Comparison of ENCODE assay signal across 8 mouse cellular contexts in genomic region chr9:120830526-120830925, GRCm38 (mm10).
DNase-seq lines count a peak whose midpoint lies in the region; ATAC-seq lines count a peak whose summit lies in the region.

No protein-coding gene starts in this region.

- no peaks in the 10 kb centered on the region for H3K27me3 ChIP-seq in forebrain, embryonic 15.5 days
- H3K27me3 ChIP-seq in forebrain, embryonic 13.5 days, result no peaks in the 10 kb centered on the region
- no peaks in the 10 kb centered on the region for H3K27me3 ChIP-seq in midbrain, embryonic 15.5 days (replicated peaks)
- no peaks in the 10 kb centered on the region for H3K27me3 ChIP-seq in forebrain, embryonic 11.5 days (ENCODE audit: control insufficient read depth, insufficient read depth, low read length)

- no peak overlapping the region for H3K9ac ChIP-seq in forebrain, embryonic 15.5 days (replicated peaks)
- no peak overlapping the region for H3K9ac ChIP-seq in forebrain, embryonic 13.5 days
- H3K9ac ChIP-seq in midbrain, embryonic 15.5 days, result no peak overlapping the region
- H3K9ac ChIP-seq in forebrain, embryonic 11.5 days (ENCODE audit: low read length), result no peak overlapping the region

- peak; percentile 50 to 61 for DNase-seq in urinary bladder, adult 18-20 months (ENCODE audit: low spot score in 2 of 2)
- no peak for DNase-seq in urinary bladder, adult 2 months (ENCODE audit: low spot score)
- DNase-seq in gastrocnemius, postnatal 4 days (ENCODE audit: low spot score in 2 of 2), result peak; percentile 22 to 78
- peak; percentile 65 for DNase-seq in lung, postnatal 14 days
- DNase-seq in forebrain, embryonic 11.5 days (ENCODE audit: low spot score), result no peak

- 54% methylated on average over 5 of the region's 5 CpGs for WGBS in forebrain, embryonic 15.5 days
- WGBS in forebrain, embryonic 13.5 days, result 59% methylated on average over 5 of the region's 5 CpGs
- WGBS in midbrain, embryonic 15.5 days, result 64% methylated on average over 5 of the region's 5 CpGs
- 89% methylated on average over 5 of the region's 5 CpGs for WGBS in forebrain, embryonic 11.5 days

- H3K27ac ChIP-seq in forebrain, embryonic 15.5 days (replicated peaks), result no peak overlapping the region
- H3K27ac ChIP-seq in forebrain, embryonic 13.5 days, result no peak overlapping the region
- no peak overlapping the region for H3K27ac ChIP-seq in midbrain, embryonic 15.5 days
- H3K27ac ChIP-seq in forebrain, embryonic 11.5 days (ENCODE audit: low read depth, low read length), result no peak overlapping the region

- H3K4me2 ChIP-seq in forebrain, embryonic 15.5 days (replicated peaks), result no peak overlapping the region
- H3K4me2 ChIP-seq in forebrain, embryonic 13.5 days, result no peak overlapping the region
- H3K4me2 ChIP-seq in midbrain, embryonic 15.5 days, result no peak overlapping the region
- no peak overlapping the region for H3K4me2 ChIP-seq in forebrain, embryonic 11.5 days (ENCODE audit: low read depth, low read length, severe bottlenecking)

- no peak overlapping the region for H3K4me3 ChIP-seq in forebrain, embryonic 15.5 days
- no peak overlapping the region for H3K4me3 ChIP-seq in forebrain, embryonic 13.5 days
- H3K4me3 ChIP-seq in midbrain, embryonic 15.5 days, result no peak overlapping the region
- no peak overlapping the region for H3K4me3 ChIP-seq in forebrain, embryonic 11.5 days (ENCODE audit: low read depth, low read length)

- H3K9me3 ChIP-seq in forebrain, embryonic 15.5 days, result no peaks in the 10 kb centered on the region
- H3K9me3 ChIP-seq in forebrain, embryonic 13.5 days (replicated peaks), result no peaks in the 10 kb centered on the region
- no peaks in the 10 kb centered on the region for H3K9me3 ChIP-seq in midbrain, embryonic 15.5 days
- H3K9me3 ChIP-seq in forebrain, embryonic 11.5 days (ENCODE audit: control insufficient read depth, low read length), result no peaks in the 10 kb centered on the region

- H3K4me1 ChIP-seq in forebrain, embryonic 15.5 days, result 0 out of 2 replicates have a peak, but pooled peaks cover 3% of the 10 kb centered on the region
- peaks cover 6% of the 10 kb centered on the region; the same call in 1 of the 2 replicates for H3K4me1 ChIP-seq in forebrain, embryonic 13.5 days
- H3K4me1 ChIP-seq in midbrain, embryonic 15.5 days, result peaks cover 3% of the 10 kb centered on the region; the same call in 1 of the 2 replicates
- no peaks in the 10 kb centered on the region for H3K4me1 ChIP-seq in forebrain, embryonic 11.5 days (replicated peaks; ENCODE audit: control insufficient read depth, insufficient read depth, low read length)

- no peaks in the 10 kb centered on the region for H3K36me3 ChIP-seq in forebrain, embryonic 15.5 days
- no peaks in the 10 kb centered on the region for H3K36me3 ChIP-seq in forebrain, embryonic 13.5 days (ENCODE audit: poor library complexity, severe bottlenecking)
- H3K36me3 ChIP-seq in midbrain, embryonic 15.5 days (replicated peaks), result no peaks in the 10 kb centered on the region
- no peaks in the 10 kb centered on the region for H3K36me3 ChIP-seq in forebrain, embryonic 11.5 days (ENCODE audit: control insufficient read depth, insufficient read depth, low read length)

- ATAC-seq in forebrain, embryonic 15.5 days (replicated peaks), result 0 out of 2 replicates have a peak, but pooled peaks have one; percentile 41
- ATAC-seq in forebrain, embryonic 13.5 days, result no peak
- ATAC-seq in midbrain, embryonic 15.5 days (replicated peaks), result no peak
- no peak for ATAC-seq in forebrain, embryonic 11.5 days (replicated peaks; ENCODE audit: low FRiP score)

Comparison
In these comparisons a context has a peak if more than half of its experiments do, and no peak if none do; other contexts are left out.
1. DNase-seq: peak in urinary bladder, adult 18-20 months (2 of 2), gastrocnemius, postnatal 4 days (2 of 2) and lung, postnatal 14 days (single experiment); none in urinary bladder, adult 2 months (single experiment) and forebrain, embryonic 11.5 days (single experiment).